ENCODE assay signal across 11 mouse cellular contexts in the genomic region with DNA sequence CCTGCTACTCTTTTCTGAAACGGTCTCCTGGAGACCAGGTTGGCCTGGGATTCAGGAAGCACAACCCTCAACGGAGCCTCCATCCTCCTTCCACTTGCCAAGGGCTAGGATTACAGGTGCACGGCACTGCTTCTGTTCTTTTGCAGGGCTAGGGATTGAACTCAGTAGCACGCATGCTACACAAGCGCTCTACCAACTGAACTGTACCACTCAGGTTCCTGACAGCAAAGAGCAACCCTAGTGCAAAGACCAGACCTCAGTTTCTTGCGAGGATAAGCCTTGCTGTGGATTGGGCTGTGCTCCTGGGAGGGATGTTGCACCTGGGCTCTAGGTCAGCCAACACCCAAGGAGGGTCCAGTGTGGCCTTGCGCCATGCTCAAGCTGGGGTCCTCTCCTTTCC. TPM values are rescaled to one million over a fixed set of nuclear protein-coding genes. Genes with fewer than 3 reads are reported as not detected.
"Had no signal": no experiment of that assay in that cellular context is flagged by ENCODE, and none has a peak within 500 bp of the region (broad histone marks: within the 10 kb centered on the region; RNA-seq: fewer than 3 reads in every experiment).

No protein-coding gene starts in this region.

- H3K4me3 ChIP-seq: lung, embryonic 15.5 days; midbrain, embryonic 13.5 days; midbrain, embryonic 15.5 days; neural tube, embryonic 12.5 days; stomach, embryonic 15.5 days had no signal

- H3K27ac ChIP-seq: lung, embryonic 15.5 days; macrophage; midbrain, embryonic 13.5 days; midbrain, embryonic 15.5 days; neural tube, embryonic 12.5 days; stomach, embryonic 15.5 days; stomach, postnatal 0 days had no signal

- H3K9ac ChIP-seq: lung, embryonic 15.5 days; midbrain, embryonic 13.5 days; midbrain, embryonic 15.5 days; neural tube, embryonic 12.5 days; stomach, embryonic 15.5 days had no signal

- H3K9me3 ChIP-seq: lung, embryonic 15.5 days; midbrain, embryonic 13.5 days; midbrain, embryonic 15.5 days; neural tube, embryonic 12.5 days; stomach, embryonic 15.5 days had no signal

- H3K36me3 ChIP-seq: lung, embryonic 15.5 days; midbrain, embryonic 13.5 days; midbrain, embryonic 15.5 days; neural tube, embryonic 12.5 days; stomach, embryonic 15.5 days had no signal

- H3K4me2 ChIP-seq: lung, embryonic 15.5 days; midbrain, embryonic 11.5 days; midbrain, embryonic 13.5 days; midbrain, embryonic 15.5 days; neural tube, embryonic 12.5 days; stomach, embryonic 15.5 days had no signal

- ATAC-seq: midbrain, embryonic 15.5 days had no signal

RNA-seq across cellular contexts. Expression of gene Phlda2, which starts 3.3 kb away (rescaled TPM):
- total RNA-seq: monocyte, adult 5-6 weeks; neutrophil, adult 5-6 weeks had no signal
- polyA plus RNA-seq: macrophage; neural tube, embryonic 14.5 days had no signal

RNA-seq across cellular contexts. Expression of gene Slc22a18, which starts 32.7 kb away (rescaled TPM):
- total RNA-seq: monocyte, adult 5-6 weeks; neutrophil, adult 5-6 weeks had no signal
